Comparison of ENCODE assay signal across 8 mouse cellular contexts in the genomic region with DNA sequence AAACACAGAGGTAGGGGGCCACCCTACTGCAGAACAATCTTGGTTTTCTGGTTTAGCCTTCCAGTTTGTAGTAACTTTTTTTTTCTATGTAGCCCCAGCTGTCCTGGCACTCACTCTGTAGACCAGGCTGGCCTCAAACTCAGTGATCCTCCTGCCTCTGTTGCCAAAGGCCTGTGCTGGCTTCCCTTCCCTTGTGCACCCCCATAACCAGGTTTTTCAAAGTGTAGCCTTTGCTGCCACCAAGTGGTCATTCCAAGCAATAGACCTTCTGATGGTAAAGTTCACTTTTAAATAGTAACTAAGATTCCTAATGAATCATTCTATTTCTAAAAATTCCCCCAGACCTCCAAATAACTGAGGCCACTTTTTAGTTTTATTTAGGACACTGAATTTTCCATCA. TPM values are rescaled to one million over a fixed set of nuclear protein-coding genes. Genes with fewer than 3 reads are reported as not detected.
A peak's percentile ranks its signal among the peaks of the same experiment; 100 is the strongest.
DNase-seq lines count a peak whose midpoint lies in the region; ATAC-seq and TF ChIP-seq lines count a peak whose summit lies in the region.

No protein-coding gene starts in this region.

- no peak; the same call in 1 of the 2 replicates for TF ChIP-seq EP300 in liver, postnatal 0 days (IDR thresholded peaks at IDR 0.05; ENCODE audit: low read depth)

- H3K36me3 ChIP-seq in hindbrain, embryonic 12.5 days, result peaks cover 35% of the 10 kb centered on the region
- peaks cover 50% of the 10 kb centered on the region for H3K36me3 ChIP-seq in liver, postnatal 0 days (replicated peaks; ENCODE audit: insufficient read depth, low read length)
- H3K36me3 ChIP-seq in neural tube, embryonic 13.5 days, result peaks cover 58% of the 10 kb centered on the region

- no peak overlapping the region for H3K27ac ChIP-seq in hindbrain, embryonic 12.5 days
- H3K27ac ChIP-seq in liver, postnatal 0 days (ENCODE audit: low read depth), result no peak overlapping the region
- H3K27ac ChIP-seq in neural tube, embryonic 13.5 days (replicated peaks), result no peak overlapping the region

- H3K9ac ChIP-seq in hindbrain, embryonic 12.5 days, result no peak overlapping the region
- H3K9ac ChIP-seq in liver, postnatal 0 days (replicated peaks), result no peak overlapping the region
- no peak overlapping the region for H3K9ac ChIP-seq in neural tube, embryonic 13.5 days

- H3K27me3 ChIP-seq in hindbrain, embryonic 12.5 days, result no peaks in the 10 kb centered on the region
- no peaks in the 10 kb centered on the region for H3K27me3 ChIP-seq in liver, postnatal 0 days (ENCODE audit: insufficient read depth, low read length)
- H3K27me3 ChIP-seq in neural tube, embryonic 13.5 days, result no peaks in the 10 kb centered on the region

- peak; percentile 81 for TF ChIP-seq CTCF in liver, postnatal 0 days (IDR thresholded peaks at IDR 0.05; ENCODE audit: low read depth)

- H3K4me1 ChIP-seq in hindbrain, embryonic 12.5 days, result no peaks in the 10 kb centered on the region
- peaks cover 4% of the 10 kb centered on the region; the same call in 1 of the 2 replicates for H3K4me1 ChIP-seq in liver, postnatal 0 days (ENCODE audit: insufficient read depth)
- H3K4me1 ChIP-seq in neural tube, embryonic 13.5 days (replicated peaks), result no peaks in the 10 kb centered on the region

- 0 out of 2 replicates have a peak, but pooled peaks have one; percentile 58 for ATAC-seq in hindbrain, embryonic 12.5 days (ENCODE audit: low FRiP score)
- ATAC-seq in liver, postnatal 0 days, result no peak
- ATAC-seq in neural tube, embryonic 13.5 days (ENCODE audit: low read depth), result peak; percentile 64; the same call in 1 of the 2 replicates

- H3K9me3 ChIP-seq in hindbrain, embryonic 12.5 days (replicated peaks), result no peaks in the 10 kb centered on the region
- H3K9me3 ChIP-seq in liver, postnatal 0 days (ENCODE audit: low read length), result no peaks in the 10 kb centered on the region
- H3K9me3 ChIP-seq in neural tube, embryonic 13.5 days, result no peaks in the 10 kb centered on the region

- DNase-seq in ovary, postnatal 14 days (ENCODE audit: low spot score), result peak; percentile 30
- no peak for DNase-seq in ovary, adult 18-20 months (ENCODE audit: low spot score)
- DNase-seq in R1 (ENCODE audit: low read depth, low spot score), result peak; percentile 67
- peak; percentile 59 for DNase-seq in cerebellum, postnatal 36 days
- peak; percentile 63 for DNase-seq in liver, postnatal 0 days
- DNase-seq in right cerebral cortex, postnatal 36 days (ENCODE audit: low spot score in 2 of 2), result no peak

- H3K4me2 ChIP-seq in hindbrain, embryonic 12.5 days (replicated peaks), result no peak overlapping the region
- no peak overlapping the region for H3K4me2 ChIP-seq in liver, postnatal 0 days (ENCODE audit: low read depth, low read length)
- H3K4me2 ChIP-seq in neural tube, embryonic 13.5 days, result no peak overlapping the region

- no peak overlapping the region for H3K4me3 ChIP-seq in hindbrain, embryonic 12.5 days
- no peak overlapping the region for H3K4me3 ChIP-seq in liver, postnatal 0 days (ENCODE audit: low read depth, low read length)
- no peak overlapping the region for H3K4me3 ChIP-seq in neural tube, embryonic 13.5 days

RNA-seq across cellular contexts. Expression of gene Mapk9, which starts 23.2 kb away (rescaled TPM):
- polyA plus RNA-seq in hindbrain, embryonic 12.5 days (2016; fragmentation: Nextera tagmentation; extraction: Ambion mirVana), result 54.4 and 62.3 TPM in 2 replicates
- 20.9 and 22.3 TPM in 2 replicates for polyA plus RNA-seq in liver, postnatal 0 days (2015; fragmentation: Nextera tagmentation; extraction: Ambion mirVana)
- 56.0 and 63.4 TPM in 2 replicates for polyA plus RNA-seq in neural tube, embryonic 13.5 days (2015; fragmentation: Nextera tagmentation; extraction: Ambion mirVana)

RNA-seq across cellular contexts. Expression of gene Rasgef1c, which starts 31.9 kb away (rescaled TPM):
- polyA plus RNA-seq in hindbrain, embryonic 12.5 days (2016; fragmentation: Nextera tagmentation; extraction: Ambion mirVana), result 5.3 and 6.7 TPM in 2 replicates
- polyA plus RNA-seq in liver, postnatal 0 days (2015; fragmentation: Nextera tagmentation; extraction: Ambion mirVana), result not detected in 2 replicates
- polyA plus RNA-seq in neural tube, embryonic 13.5 days (2015; fragmentation: Nextera tagmentation; extraction: Ambion mirVana), result 17.8 and 18.9 TPM in 2 replicates

Comparison
In these comparisons a context has a peak if more than half of its experiments do, and no peak if none do; other contexts are left out.
1. DNase-seq: peak in ovary, postnatal 14 days (single experiment), R1 (single experiment), cerebellum, postnatal 36 days (2 of 2) and liver, postnatal 0 days (single experiment); none in ovary, adult 18-20 months (single experiment) and right cerebral cortex, postnatal 36 days (0 of 2).